Mouse (Mus musculus) spleen, embryonic (tissue): ENCODE results near the gene 4933407L21Rik.
"Not testable (repeated sequence)": the region's sequence is repeated elsewhere in the genome, so short reads cannot be mapped to it uniquely, and the experiment has no call there.

ENCODE experiments used
- CTCF ChIA-PET: fragments of 350-600 bp; sonication (Branson Sonifier 250); formaldehyde crosslinking; loops from one replicate; lab custom pipeline; 2022; lab: Charles Lee

Gene 4933407L21Rik

GRCm38 (mm10) chr1:85959129-85959888 is 31.0 kb downstream of the 4933407L21Rik start:
- CTCF ChIA-PET = no interaction called here

- CTCF ChIA-PET = no interaction called here
Observed at GRCm38 (mm10) chr1:85959889-85960276, 31.6 kb downstream of the 4933407L21Rik start.

- CTCF ChIA-PET = interaction anchor here (0.6 kb wide), 1 partner anchor 25 kb away, joined by 4 read pairs; no protein-coding TSS in a partner anchor
Observed at GRCm38 (mm10) chr1:85960873-85961272, 32.6 kb downstream of the 4933407L21Rik start, which contains the start of gene Gpr55. TSS of gene Gpr55 (minus strand) at chr1:85961007.

GRCm38 (mm10) chr1:85962081-85962480 is 33.8 kb downstream of the 4933407L21Rik start:
- CTCF ChIA-PET = no interaction called here

GRCm38 (mm10) chr1:85965856-85966255 is 37.6 kb downstream of the 4933407L21Rik start:
- CTCF ChIA-PET = no interaction called here

GRCm38 (mm10) chr1:85969081-85969480 is 40.8 kb downstream of the 4933407L21Rik start:
- CTCF ChIA-PET = no interaction called here

GRCm38 (mm10) chr1:85969519-85969918 is 41.2 kb downstream of the 4933407L21Rik start:
- CTCF ChIA-PET = no interaction called here

GRCm38 (mm10) chr1:85971070-85971469 is 42.8 kb downstream of the 4933407L21Rik start:
- CTCF ChIA-PET = no interaction called here

GRCm38 (mm10) chr1:85972341-85972740 is 44.1 kb downstream of the 4933407L21Rik start:
- CTCF ChIA-PET = no interaction called here

GRCm38 (mm10) chr1:85973468-85973877 is 45.2 kb downstream of the 4933407L21Rik start:
- CTCF ChIA-PET = no interaction called here

GRCm38 (mm10) chr1:85977709-85978108 is 49.4 kb downstream of the 4933407L21Rik start:
- CTCF ChIA-PET = interaction anchor here (0.6 kb wide), 1 partner anchor 510 kb away, joined by 3 read pairs; no protein-coding TSS in a partner anchor

- CTCF ChIA-PET = no interaction called here
Observed at GRCm38 (mm10) chr1:85981738-85982357, 53.6 kb downstream of the 4933407L21Rik start.

GRCm38 (mm10) chr1:85985784-85986183 is 57.5 kb downstream of the 4933407L21Rik start:
- CTCF ChIA-PET = interaction anchor here (0.6 kb wide), 1 partner anchor 9 kb away, joined by 3 read pairs; no protein-coding TSS in a partner anchor

- CTCF ChIA-PET = no interaction called here
Observed at GRCm38 (mm10) chr1:85988351-85988750, 60.1 kb downstream of the 4933407L21Rik start.

GRCm38 (mm10) chr1:85988882-85989281 is 60.6 kb downstream of the 4933407L21Rik start:
- CTCF ChIA-PET = not testable (repeated sequence)
